Mouse (Mus musculus) CD4-positive, CD25-positive, alpha-beta regulatory T cell, adult 4 months (primary cell): ENCODE results near the gene Klk1b16. TPM values are rescaled to one million over a fixed set of nuclear protein-coding genes. Genes with fewer than 3 reads are reported as not detected.
"Not testable (repeated sequence)": the region's sequence is repeated elsewhere in the genome, so short reads cannot be mapped to it uniquely, and the experiment has no call there.

ENCODE experiments used
- ATAC-seq: one replicate; pipeline ENCODE4 v1.8.0; 2017
- polyA plus RNA-seq, 2 experiments: library from polyadenylated mRNA; unstranded; fragments of 100-300 nt; shearing (Covaris generic); gene quantifications; one replicate each; pipeline ENCODE4 v1.2.1; 2017

The Klk1b16 gene
- not detected for polyA plus RNA-seq

DNA sequence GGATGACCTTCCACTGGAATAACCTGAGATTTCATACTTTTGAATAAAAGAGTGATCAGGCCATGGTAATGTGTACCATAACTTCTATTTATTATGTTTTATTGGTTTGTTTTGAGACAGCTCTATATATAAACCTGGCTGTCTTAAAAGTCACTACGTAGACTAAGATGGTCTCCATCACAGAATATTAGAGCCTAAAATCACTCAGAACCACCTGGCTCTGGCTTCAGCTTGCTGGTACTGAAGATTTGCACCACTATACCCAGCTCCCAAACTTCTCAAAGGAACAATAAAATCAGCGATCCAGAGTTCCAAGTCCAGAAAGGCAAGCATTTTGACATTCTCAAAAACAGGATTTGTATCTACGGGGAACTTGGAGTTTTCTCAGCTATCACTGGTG is at the start of gene Klk1b16:
Gene Klk1b16 (plus strand): TSS at position 301 of the 400 bp plus-strand sequence.
- no peak for ATAC-seq

- ATAC-seq = no peak
These were observed 40.5 kb upstream of the Klk1b16 start for GRCm38 (mm10) chr7:44096111-44096510.

DNA sequence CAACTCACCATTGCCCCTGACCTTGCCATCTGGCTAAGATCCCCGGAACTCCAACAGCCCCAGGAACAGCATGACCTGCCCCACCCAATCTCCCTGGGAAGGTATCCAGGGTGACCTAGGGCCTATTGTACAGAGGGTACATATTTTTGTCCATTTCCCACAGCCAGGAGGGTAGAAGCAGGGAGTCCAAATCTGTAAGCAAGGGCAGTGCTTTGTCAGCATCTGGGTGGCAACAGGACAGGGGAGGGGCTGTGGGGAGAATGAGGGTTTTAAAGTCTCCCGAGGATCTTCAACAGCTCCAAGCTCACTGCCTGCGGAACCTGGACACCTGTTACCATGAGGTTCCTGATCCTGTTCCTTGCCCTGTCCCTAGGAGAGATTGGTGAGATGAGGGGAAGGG is 34.5 kb upstream of the Klk1b16 start, which contains the start of gene Klk1b21:
Gene Klk1b21 (plus strand): TSS at position 301 of the 400 bp plus-strand sequence.
- not testable (repeated sequence) for ATAC-seq

DNA sequence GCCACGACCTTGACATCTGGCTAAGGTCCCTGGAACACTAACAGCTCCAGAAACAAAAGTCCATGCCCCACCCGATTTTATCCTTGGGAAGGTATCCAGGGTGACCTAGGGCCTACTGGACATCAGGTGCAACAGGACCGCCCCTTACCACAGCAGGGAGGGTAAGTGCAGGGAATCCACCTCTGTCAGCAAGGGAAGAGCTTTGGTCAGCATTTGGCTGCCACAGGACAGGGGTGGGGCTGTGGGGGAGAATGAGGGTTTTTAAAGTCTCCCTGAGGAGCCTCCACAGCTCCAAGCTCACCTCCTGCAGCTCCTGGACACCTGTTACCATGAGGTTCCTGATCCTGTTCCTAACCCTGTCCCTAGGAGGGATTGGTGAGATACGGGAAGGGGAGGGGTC is 24.2 kb upstream of the Klk1b16 start, which contains the start of gene Klk1b22:
Gene Klk1b22 (plus strand): TSS at position 301 of the 400 bp plus-strand sequence.
- no peak for ATAC-seq

DNA sequence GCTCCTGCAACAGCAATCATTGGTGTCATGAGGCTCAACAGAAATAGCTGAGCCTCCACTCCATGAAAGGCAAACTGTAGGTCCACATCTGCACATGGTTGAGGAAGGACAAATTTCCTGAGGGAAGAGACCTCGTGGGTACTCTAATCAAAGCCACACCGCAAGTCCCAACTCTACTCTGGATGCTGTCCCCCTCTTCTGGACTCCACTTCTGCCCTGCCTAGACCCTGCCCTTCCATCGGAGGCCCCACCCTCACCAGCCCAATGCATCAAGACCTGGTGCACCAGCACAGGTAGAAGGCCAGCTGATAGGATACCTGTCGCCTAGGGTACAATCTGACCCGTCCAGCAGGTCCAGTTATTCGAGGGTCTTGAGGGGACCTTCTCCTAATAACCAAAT is 13.1 kb upstream of the Klk1b16 start:
- ATAC-seq = no peak

- ATAC-seq = no peak
These were observed 42.9 kb downstream of the Klk1b16 start for GRCm38 (mm10) chr7:44179299-44180045.

DNA sequence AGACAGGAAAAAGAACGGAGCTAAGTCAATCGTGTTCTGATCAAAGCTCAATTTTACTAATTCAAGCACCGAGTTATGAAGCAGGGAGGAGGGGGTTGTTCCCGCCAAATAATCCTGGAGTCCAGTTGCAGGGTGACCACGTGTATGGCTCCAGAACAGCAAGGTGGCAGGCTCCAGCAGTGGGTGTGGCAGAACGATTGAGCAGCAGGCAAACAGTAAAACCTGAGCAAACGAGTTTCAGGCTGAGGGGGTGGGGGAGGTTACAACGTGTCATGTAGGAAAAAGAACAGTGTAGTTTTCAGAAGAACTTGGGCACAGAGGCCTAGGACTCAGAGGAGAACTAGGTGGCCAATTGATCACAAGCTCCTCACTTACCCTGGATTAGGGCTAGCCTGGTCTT is 49.9 kb downstream of the Klk1b16 start:
- not testable (repeated sequence) for ATAC-seq

DNA sequence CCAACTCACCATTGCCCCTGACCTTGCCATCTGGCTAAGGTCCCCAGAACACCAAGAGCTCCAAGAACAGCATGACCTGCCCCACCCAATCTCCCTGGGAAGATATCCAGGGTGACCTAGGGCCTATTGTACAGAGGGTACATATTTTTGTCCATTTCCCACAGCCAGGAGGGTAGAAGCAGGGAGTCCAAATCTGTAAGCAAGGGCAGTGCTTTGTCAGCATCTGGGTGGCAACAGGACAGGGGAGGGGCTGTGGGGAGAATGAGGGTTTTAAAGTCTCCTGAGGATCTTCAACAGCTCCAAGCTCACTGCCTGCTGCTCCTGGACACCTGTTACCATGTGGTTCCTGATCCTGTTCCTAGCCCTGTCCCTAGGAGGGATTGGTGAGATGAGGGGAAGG is 51.4 kb downstream of the Klk1b16 start, which contains the start of gene Klk1b24:
Gene Klk1b24 (plus strand): TSS at position 301 of the 400 bp plus-strand sequence.
- not testable (repeated sequence) for ATAC-seq

Other genes starting within 250 kb of the Klk1b16 start
- not detected for gene Klk15, start 203.0 kb upstream of the Klk1b16 start, polyA plus RNA-seq
- gene Klk1b8, start 186.1 kb upstream of the Klk1b16 start, polyA plus RNA-seq = not detected
- gene Klk1b1, start 170.0 kb upstream of the Klk1b16 start, polyA plus RNA-seq = not detected
- not detected for gene Klk1b9, start 160.7 kb upstream of the Klk1b16 start, polyA plus RNA-seq
- gene Klk1b11, start 140.9 kb upstream of the Klk1b16 start, polyA plus RNA-seq = not detected
- gene Klk1b26, start 124.6 kb upstream of the Klk1b16 start, polyA plus RNA-seq = not detected
- 1 to 10 TPM; 1.7 to 5.7 TPM for gene Klk1b27, start 84.5 kb upstream of the Klk1b16 start, polyA plus RNA-seq
- not detected for gene Klk1b21, start 34.4 kb upstream of the Klk1b16 start, polyA plus RNA-seq
- not detected for gene Klk1b22, start 24.1 kb upstream of the Klk1b16 start, polyA plus RNA-seq
- gene Klk1b24, start 51.5 kb downstream of the Klk1b16 start, polyA plus RNA-seq = not detected
- not detected for gene Klk1b3, start 61.4 kb downstream of the Klk1b16 start, polyA plus RNA-seq
- gene Klk1b4, start 70.7 kb downstream of the Klk1b16 start, polyA plus RNA-seq = not detected
- gene Klk1b5, start 79.2 kb downstream of the Klk1b16 start, polyA plus RNA-seq = not detected
- 1 to 10 TPM in 1 of 2 experiments, not detected in 1; 1.0 TPM for gene Klk1, start 88.6 kb downstream of the Klk1b16 start, polyA plus RNA-seq
- not detected for gene Gm36864, start 99.4 kb downstream of the Klk1b16 start, polyA plus RNA-seq
- gene 1700028J19Rik, start 109.9 kb downstream of the Klk1b16 start, polyA plus RNA-seq = 1 to 10 TPM in 1 of 2 experiments, under 1 TPM in 1; 0.93 to 1.7 TPM
- 100 to 1,000 TPM; 101 to 192 TPM for gene 2410002F23Rik, start 110.0 kb downstream of the Klk1b16 start, polyA plus RNA-seq
- not detected for gene Acp4, start 120.6 kb downstream of the Klk1b16 start, polyA plus RNA-seq
- not detected for gene Gm15517, start 124.7 kb downstream of the Klk1b16 start, polyA plus RNA-seq
- gene Clec11a, start 170.1 kb downstream of the Klk1b16 start, polyA plus RNA-seq = under 1 TPM; 0.35 to 0.66 TPM
- gene Shank1, start 173.5 kb downstream of the Klk1b16 start, polyA plus RNA-seq = under 1 TPM; 0.12 to 0.58 TPM
- gene Syt3, start 247.3 kb downstream of the Klk1b16 start, polyA plus RNA-seq = not detected
- gene 1700008O03Rik, start 249.1 kb downstream of the Klk1b16 start, polyA plus RNA-seq = not detected